Mouse (Mus musculus): ENCODE results near the gene U2af1l4. TPM values are rescaled to one million over a fixed set of nuclear protein-coding genes. Genes with fewer than 3 reads are reported as not detected.

Gene U2af1l4
- total RNA-seq, 2 experiments from 2014 or later = 64.4 to 71.5 TPM

DNA sequence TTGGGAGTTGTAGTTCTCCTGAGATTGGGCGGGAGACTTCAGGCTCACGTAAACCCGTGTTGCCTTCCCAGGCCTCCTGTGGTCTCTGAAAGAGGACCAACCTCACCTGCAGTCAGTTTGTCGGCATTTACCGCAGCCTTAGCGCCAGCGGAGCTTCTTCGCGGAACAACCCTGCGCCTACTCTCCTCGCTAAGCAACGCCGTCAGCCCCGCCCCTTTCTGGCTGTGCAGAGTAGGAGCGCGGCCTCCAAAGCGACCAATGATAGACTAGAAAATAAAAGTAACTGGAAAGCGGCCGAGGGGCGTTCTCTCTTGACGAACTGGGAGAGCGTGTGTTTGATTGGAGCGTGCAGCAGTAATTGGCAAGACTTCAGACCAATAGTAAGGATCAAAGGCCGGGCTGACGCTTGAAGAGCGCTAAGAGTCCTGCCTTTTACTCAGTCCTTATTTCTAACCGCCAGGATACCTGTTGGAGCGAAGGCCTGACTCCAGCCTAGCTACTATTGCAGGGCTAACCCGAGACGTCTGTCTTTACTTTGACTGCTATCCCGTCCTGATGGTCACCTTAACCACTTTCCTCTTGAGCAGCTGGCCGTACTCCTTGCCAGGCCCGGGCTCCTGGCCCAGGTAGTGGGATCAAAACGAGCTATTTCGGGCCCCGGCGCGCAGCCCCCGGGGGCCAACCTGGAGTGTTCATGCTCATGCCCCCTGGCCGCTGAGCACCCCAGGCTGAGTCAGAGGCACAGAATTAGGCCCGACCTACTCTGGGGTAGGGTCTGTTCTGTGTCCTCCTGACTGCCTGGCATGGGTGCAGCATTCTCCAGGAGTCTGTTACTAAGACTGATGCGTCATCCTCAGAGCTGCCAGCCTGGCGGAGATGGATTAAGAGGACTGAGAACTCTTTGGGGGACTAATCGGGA, 10.7 kb upstream of the U2af1l4 start, which contains the start of the genes Hspb6 and Proser3:
TSS of gene Hspb6 (plus strand) at position 77 of the 919 bp plus-strand sequence.
TSS of gene Proser3 (minus strand) at position 198 of the 919 bp plus-strand sequence.
- peak; percentile 92 to 97 for DNase-seq (ENCODE audit: low spot score in 2 of 2)

GRCm38 (mm10) chr7:30553021-30553589, 10.0 kb upstream of the U2af1l4 start:
- peak in 1 of 2 experiments; percentile 45 for DNase-seq (ENCODE audit: low spot score in 2 of 2)

DNA sequence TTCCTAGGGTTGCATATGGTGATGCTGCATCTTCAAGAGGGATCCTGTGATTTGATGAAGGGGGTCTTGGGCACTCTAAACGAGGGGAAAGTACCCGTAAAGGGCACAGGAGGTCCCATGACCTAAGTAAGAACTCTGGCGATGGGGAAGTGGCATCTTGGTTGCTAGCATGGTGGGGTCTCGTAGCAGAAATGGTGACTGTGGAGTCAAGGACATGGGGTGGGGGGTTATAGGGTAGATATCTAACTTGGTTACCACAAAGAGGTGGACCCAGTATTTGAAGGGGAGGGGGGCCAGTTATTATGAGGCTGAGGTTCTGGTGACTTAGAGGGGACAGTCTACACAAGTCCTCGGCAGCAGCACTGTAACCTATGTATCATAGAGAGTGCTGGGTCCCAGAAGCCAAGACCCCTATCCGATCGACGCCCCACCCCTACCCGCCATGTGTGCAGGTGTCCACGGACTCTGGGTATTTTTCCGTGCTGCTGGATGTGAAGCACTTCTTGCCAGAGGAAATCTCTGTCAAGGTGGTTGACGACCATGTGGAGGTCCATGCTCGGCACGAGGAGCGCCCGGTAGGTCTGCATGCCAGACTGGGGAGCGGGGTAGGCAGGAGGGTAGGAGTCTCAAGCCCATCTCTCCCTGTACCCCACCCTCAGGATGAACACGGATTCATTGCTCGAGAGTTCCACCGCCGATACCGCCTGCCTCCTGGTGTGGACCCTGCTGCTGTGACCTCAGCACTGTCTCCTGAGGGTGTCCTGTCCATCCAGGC, 9.1 kb upstream of the U2af1l4 start:
- no peak for DNase-seq (ENCODE audit: low spot score in 2 of 2)

GRCm38 (mm10) chr7:30556894-30557536, 6.1 kb upstream of the U2af1l4 start:
- DNase-seq (ENCODE audit: low spot score in 2 of 2) = no peak

GRCm38 (mm10) chr7:30557901-30558514, 5.1 kb upstream of the U2af1l4 start:
- peak in 1 of 2 experiments; percentile 40 for DNase-seq (ENCODE audit: low spot score in 2 of 2)

- no peak for DNase-seq (ENCODE audit: low spot score in 2 of 2)
Measured at GRCm38 (mm10) chr7:30558656-30559442, 4.3 kb upstream of the U2af1l4 start.

- DNase-seq (ENCODE audit: low spot score in 2 of 2) = peak; percentile 96 to 98
Measured at GRCm38 (mm10) chr7:30559443-30559954, 3.6 kb upstream of the U2af1l4 start, which contains the start of gene Lin37. Lin37 (minus strand) TSS chr7:30559838.

DNA sequence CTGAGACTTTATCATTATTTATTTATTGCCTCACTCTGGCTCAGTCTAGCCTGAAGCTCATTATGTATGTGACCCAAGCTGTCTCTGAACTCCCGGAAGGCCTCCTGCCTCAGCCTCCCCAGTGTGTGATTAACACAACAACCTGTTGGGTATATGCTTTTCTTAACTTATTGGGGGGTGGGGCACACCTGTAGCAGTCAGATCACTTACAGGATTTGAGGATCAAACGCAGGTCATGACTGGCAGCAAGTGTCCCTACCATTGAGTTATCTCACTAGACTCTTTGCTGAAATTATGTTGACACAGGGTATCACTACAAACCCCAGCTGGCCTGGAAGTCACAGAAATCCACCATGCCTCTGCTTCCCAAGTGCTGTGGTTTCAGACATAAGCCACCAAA, 2.8 kb upstream of the U2af1l4 start:
- no peak for DNase-seq (ENCODE audit: low spot score in 2 of 2)

- DNase-seq (ENCODE audit: low spot score in 2 of 2) = peak in 1 of 2 experiments; percentile 24
Measured at GRCm38 (mm10) chr7:30562526-30563116, 480 bp upstream of the U2af1l4 start.

- DNase-seq (ENCODE audit: low spot score in 2 of 2) = no peak
Measured at GRCm38 (mm10) chr7:30563906-30564280, 792 bp downstream of the U2af1l4 start.

GRCm38 (mm10) chr7:30564970-30565571, 2.0 kb downstream of the U2af1l4 start, which contains the start of gene Igflr1:
Igflr1 (plus strand) TSS chr7:30565427.
- no peak for DNase-seq (ENCODE audit: low spot score in 2 of 2)

- DNase-seq (ENCODE audit: low spot score in 2 of 2) = no peak
Measured at GRCm38 (mm10) chr7:30566033-30566432, 2.9 kb downstream of the U2af1l4 start.

- DNase-seq (ENCODE audit: low spot score in 2 of 2) = no peak
Measured at GRCm38 (mm10) chr7:30567555-30567954, 4.5 kb downstream of the U2af1l4 start.

- no peak for DNase-seq (ENCODE audit: low spot score in 2 of 2)
Measured at GRCm38 (mm10) chr7:30572389-30572788, 9.3 kb downstream of the U2af1l4 start.

DNA sequence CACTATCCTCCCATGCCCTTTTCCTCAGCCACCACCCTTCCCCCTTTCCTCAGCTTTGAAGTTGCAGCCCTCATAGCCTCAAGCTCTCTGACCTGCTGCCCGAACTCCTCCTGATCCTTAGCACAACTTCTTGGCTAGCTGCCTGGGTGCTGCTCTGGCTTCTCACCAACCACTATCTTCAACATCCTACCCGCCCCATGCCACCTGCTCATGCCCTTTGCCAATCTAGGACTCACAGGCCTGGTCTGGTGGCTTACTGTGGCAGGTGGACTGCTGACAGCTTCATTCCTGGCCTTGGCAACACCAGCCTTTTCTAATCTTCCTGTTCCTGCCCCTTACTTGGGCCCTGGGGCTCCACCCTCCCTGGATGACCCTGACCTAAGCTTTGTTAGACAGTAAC, 9.9 kb downstream of the U2af1l4 start:
- DNase-seq (ENCODE audit: low spot score in 2 of 2) = no peak

DNA sequence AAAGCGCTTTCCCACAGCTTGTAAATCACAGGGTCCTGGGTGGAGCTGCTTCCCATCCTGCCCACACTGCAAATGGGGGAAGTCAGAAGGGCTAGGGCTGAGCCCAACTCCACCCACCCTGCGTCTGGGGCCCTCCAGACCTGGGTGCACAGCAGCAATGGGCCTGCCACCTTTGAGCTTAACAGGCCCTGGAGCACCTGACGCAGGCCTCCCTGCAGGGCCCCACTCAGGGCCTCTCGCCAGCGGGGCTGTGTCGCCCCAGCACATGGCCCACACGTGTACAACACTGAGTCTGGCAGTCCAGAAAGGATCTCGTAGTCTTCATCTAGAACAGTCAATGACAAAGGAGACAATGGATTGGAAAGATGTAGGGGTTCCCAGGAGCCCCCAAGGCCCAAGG, 16.8 kb downstream of the U2af1l4 start:
- DNase-seq (ENCODE audit: low spot score in 2 of 2) = no peak

DNA sequence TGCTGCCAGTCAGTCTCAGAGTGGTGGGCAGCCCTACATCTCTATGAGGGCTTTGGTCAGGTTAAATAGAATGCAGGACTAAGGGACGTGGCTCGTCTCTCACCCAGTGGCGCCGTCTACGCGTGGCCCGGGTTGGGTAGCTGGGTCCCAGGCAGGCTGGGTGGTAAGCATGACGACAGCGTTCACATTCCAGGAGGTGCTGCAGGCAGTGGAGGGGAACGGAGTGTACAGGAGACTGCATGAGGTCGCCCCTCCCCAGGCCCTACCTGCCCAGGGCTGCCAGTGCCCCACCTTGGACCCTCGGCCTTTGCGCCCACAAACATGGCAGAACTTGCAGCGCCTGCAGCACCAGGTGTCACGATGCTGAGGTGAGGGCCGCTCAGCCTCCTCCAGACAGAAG, 18.4 kb downstream of the U2af1l4 start:
- DNase-seq (ENCODE audit: low spot score in 2 of 2) = no peak

GRCm38 (mm10) chr7:30584339-30584738, 21.2 kb downstream of the U2af1l4 start:
- DNase-seq (ENCODE audit: low spot score in 2 of 2) = no peak

DNA sequence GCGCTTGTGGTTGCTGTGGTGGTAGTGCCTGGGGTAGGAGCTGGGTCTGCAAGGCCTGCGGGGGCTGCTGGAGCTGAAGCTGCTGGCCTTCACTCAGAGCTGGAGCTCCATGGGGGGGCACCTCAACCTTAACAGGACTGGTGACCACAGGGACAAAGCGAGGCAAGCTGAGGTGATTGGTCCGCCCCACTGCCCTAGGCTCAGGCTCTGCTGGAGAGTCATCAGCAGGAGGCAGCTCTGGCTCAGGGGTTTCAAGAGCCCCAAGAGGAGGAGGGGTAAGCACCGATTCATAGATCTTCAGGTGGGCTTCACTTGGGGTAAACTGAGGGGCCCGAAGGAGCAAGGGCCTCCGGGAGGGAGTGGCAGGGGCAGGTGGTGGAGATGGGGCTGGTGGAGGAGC, 22.1 kb downstream of the U2af1l4 start:
- no peak for DNase-seq (ENCODE audit: low spot score in 2 of 2)
